Mouse (Mus musculus) heart, adult 11 months (tissue): ENCODE results near the gene 6820408C15Rik.

ENCODE experiments used
- DNase-seq: peaks from one replicate; pipeline ENCODE4 v3.0.0; 2022

6820408C15Rik gene

GRCm38 (mm10) chr2:152412526-152413157, 2.7 kb upstream of the 6820408C15Rik start:
- peak; percentile 87 for DNase-seq

DNA sequence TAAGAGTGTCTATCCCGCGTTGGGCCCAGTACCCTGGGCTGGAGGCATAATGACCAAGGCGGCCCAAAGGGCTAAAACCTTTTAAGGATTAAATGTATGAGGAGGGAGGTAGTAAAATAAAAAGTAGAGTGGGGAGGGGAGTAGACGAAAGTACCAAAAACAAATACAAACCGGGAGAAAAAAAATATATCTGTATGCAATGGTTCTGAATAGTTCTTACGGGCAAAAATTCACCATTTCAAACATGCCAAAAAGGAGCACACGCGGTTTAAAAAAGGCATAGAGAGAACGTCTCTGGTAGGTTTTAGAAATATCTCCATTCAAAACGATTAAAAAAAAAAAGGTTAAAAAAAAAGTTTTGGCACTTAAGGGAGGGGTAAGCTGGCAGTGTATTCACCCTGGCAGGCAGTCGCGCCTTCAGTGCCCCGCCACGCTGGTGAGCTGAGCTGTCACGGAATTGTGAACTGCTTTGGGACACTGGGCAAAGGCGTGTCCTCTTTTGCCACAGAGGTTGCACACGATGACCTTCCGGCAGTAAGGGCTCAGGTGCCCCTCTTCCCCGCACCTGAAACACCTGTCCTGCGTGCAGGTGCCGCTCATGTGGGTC, 2.1 kb upstream of the 6820408C15Rik start:
- DNase-seq: no peak

- peak; percentile 93 for DNase-seq
Observed at GRCm38 (mm10) chr2:152413765-152414584, 1.4 kb upstream of the 6820408C15Rik start.

- DNase-seq: peak; percentile 99
Observed at GRCm38 (mm10) chr2:152414591-152415165, 709 bp upstream of the 6820408C15Rik start, which contains the start of gene Zcchc3. Gene Zcchc3 (minus strand): TSS chr2:152415027.

- no peak for DNase-seq
Observed at GRCm38 (mm10) chr2:152415786-152416185, 399 bp downstream of the 6820408C15Rik start.

DNA sequence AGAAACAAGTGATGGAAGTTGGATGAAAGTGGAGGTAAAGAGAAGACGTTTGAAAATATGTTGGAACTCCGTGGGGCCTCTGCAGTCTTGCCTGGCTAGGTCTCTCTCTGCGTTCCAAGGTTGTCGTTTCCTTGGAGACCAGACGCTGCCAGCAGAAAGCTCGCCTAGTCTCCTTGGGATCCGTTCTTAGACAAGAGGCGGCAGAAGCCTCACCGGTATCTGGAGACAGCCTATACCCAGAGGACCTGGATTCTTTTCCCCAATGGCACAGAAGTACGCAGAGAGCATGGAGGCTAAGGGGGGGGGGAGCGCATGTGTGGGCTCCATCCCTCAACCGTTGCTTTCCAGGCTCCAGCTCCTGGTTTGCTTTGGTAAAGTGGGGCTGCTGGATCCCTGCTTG, 12.1 kb downstream of the 6820408C15Rik start:
- DNase-seq: no peak

DNA sequence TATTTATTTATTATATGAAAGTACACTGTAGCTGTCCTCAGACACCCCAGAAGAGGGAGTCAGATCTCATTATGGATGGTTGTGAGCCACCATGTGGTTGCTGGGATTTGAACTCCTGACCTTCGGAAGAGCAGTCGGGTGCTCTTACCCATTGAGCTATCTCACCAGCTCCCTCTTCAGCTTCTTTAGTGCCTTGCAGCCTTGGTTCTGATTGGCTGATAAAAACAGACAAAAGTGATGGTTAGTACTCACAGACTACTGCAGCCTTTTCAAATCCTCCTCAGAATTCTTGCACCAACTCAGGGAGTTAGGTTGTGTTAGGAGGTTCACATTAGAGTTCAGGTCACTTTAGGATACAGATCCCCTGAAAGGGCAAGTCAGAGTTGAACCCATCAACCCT, 13.1 kb downstream of the 6820408C15Rik start:
- DNase-seq: peak; percentile 63

- DNase-seq: peak; percentile 96
Observed at GRCm38 (mm10) chr2:152436405-152436901, 21.1 kb downstream of the 6820408C15Rik start.

DNA sequence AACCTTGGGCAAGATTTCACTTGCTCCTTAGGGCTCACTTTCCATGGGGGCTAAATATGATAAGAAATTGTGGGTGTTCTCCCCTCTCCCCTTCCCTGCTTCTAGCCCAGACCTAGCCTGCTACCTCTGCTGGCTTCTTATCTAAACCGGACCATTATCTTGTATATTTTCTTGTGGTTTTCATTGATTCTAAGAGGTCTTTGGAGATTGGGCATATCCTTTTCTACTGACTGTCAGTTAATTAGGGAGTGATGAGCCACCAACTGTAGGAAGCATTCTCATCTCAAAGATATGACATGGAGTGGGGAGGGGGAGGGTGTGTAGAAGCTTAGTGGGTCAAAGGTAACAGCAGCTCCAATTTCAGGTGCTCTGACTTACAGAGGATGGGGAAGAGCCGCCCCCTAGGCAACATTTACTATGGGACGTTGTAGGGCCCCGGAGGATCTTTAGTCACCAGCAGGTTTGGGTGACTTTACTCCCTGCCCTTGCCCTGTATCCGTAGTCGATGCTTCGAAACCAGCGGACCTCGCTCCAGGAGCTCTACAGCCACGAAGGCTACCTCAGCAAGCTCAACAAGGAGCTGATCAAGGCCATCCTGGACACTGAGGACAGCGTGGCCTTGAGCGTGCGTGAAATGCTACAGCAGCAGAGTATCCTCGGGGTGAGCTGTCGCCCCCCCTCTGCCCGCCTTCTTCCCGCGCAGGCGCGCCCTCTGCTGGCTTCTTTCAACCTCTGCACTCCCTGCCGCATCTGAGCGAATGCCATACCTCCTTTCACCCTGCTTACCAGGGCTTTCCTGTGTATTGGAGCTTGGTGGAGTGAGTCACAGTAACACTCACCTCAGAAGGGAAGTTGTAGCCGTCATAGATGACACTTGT, 21.8 kb downstream of the 6820408C15Rik start:
- DNase-seq: peak; percentile 96

DNA sequence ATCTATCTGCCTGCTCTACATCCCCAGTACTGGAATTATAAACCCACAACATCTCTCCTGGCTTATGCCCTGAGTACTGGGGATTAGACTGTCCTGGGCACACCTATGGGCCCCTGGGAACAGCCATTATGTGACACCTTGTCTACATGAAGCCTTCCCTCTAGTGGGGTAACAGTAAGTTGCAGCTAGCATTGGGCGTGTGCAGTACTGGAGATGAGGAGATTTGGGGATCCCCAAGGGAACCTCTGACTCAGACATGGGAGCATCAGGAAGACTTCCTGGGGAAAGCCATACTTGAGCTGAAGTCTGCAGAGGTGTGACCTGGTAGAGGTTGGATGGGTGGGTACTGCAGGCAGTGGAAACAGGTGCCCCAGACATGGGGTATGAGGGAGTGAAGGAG, 23.6 kb downstream of the 6820408C15Rik start:
- DNase-seq: peak; percentile 74

GRCm38 (mm10) chr2:152439833-152440232, 24.4 kb downstream of the 6820408C15Rik start:
- DNase-seq: no peak

- peak; percentile 75 for DNase-seq
Observed at GRCm38 (mm10) chr2:152442322-152442721, 26.9 kb downstream of the 6820408C15Rik start.

GRCm38 (mm10) chr2:152443281-152443680, 27.9 kb downstream of the 6820408C15Rik start:
- no peak for DNase-seq

DNA sequence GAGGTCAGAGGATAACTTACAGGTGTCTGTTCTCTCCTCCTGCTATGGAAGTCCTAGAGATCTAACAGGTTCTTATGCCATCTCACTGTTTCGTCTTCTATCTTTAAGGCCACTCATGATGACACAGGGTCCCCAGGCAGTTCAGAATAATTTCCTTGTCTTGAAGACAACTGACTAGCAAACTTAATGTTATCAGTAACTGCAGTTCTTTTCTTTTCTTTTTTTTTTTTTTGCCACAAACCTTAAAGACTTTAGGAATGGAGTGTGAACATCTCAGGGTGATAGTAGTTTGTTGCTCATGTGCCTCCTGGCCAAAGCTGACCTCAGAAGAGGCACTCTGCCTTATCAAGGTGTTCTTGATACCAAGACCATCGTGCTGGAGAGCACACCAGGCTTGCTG, 31.3 kb downstream of the 6820408C15Rik start:
- no peak for DNase-seq

GRCm38 (mm10) chr2:152447461-152447860, 32.1 kb downstream of the 6820408C15Rik start:
- DNase-seq: no peak

- DNase-seq: no peak
Observed at GRCm38 (mm10) chr2:152450241-152450640, 34.9 kb downstream of the 6820408C15Rik start.

- DNase-seq: peak; percentile 94
Observed at GRCm38 (mm10) chr2:152452101-152452781, 36.9 kb downstream of the 6820408C15Rik start.

DNA sequence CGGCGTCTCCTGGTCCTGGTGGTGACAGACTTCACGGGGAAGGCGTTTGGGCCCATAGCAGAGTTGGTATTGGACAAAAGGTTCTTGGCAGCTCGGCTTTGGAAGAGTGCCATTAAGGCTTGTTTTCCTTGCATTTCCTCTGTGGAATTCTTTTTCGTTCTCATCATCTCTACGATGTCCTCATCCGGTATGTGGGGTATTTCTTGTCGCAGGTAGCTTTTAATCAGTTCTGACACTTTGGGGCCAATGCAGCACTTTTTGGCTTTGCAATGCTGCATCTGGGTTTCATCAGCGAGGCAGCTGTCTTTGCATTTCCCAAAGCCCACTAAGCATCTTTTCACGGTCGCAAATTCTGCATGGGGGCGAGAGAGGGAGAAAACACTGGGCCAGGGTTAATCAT, 43.9 kb downstream of the 6820408C15Rik start:
- no peak for DNase-seq

- no peak for DNase-seq
Observed at GRCm38 (mm10) chr2:152464570-152465150, 49.3 kb downstream of the 6820408C15Rik start, which contains the start of gene Defb23. Gene Defb23 (minus strand): TSS chr2:152464620.

GRCm38 (mm10) chr2:152470973-152471372, 55.6 kb downstream of the 6820408C15Rik start:
- DNase-seq: no peak

DNA sequence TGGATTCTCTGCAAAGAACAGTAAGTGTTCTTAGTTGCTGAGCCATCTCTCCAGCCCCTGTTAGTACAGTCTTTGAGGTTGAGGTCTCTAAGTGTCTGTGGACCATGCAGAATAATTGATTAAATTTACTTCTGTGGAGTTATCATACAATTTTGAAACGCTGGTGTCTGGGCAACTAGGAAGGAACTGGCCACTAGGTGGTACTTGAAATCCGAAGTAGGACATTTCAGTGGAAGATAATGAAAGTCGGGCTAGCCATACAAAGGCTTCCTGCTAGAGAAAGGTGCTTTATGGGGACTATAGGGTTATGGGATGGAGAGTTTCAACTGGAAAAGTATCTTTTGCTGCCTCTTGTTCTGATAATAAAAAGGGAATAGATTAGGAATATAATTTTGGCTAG, 57.0 kb downstream of the 6820408C15Rik start:
- DNase-seq: no peak
